In the genomic region with DNA sequence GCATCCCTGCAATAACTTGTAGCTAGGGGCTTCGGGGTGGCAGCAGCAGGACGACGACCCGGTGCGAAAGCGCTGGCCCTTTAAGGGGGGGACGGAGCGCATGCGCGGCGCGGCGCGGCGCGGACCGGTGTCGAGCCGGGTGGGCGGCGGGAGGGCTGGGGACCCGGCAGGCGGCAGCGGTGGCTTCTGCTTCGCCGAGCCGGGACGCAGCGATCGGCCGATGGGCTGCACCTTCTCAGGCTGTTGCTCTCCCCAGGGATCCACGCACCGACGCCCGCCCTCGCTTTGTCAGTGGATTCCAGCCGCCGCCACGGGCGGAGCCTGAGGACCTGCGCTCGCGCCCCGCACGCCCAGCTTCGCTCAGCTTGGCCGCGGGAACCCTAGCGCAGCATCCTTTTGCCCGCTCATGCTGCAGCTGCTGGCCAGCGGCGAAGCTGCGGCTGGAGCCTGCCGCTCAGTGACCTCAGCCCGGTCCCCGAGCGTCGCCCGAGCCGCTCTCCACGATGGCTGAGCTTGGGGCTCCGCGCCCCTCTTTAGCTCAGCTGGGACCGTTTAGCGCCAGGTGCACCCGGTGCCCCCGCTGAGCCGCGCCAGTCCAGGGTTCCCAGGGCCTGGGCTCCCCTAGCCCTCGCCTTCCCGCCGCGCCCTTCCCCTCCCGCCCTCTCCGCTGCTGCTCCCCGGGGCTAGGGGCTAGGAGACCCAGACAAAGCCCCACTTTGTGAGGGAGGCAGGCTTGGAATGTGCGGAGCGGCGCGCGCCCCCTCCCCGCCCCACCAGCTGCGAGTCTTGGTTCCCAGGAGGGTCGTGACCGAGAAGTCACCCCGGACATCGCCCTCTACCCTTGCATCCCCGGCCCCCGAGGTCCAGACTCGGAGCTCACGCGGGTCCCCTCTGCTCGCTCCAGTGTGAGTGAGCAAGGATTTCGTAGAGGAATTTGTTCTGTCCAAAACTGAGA, we compare ENCODE assay signal across 8 mouse cellular contexts. TPM values are rescaled to one million over a fixed set of nuclear protein-coding genes. Genes with fewer than 3 reads are reported as not detected.
DNase-seq lines count a peak whose midpoint lies in the region; ATAC-seq lines count a peak whose summit lies in the region.
"Had no signal": no experiment of that assay in that cellular context is flagged by ENCODE, and none has a peak within 500 bp of the region (broad histone marks: within the 10 kb centered on the region; RNA-seq: fewer than 3 reads in every experiment).

A gene (plus strand): TSS at position 110 of the 955 bp plus-strand sequence.

- peak; percentile 39 for ATAC-seq in common myeloid progenitor, adult 5-6 weeks (replicated peaks; ENCODE audit: low read depth, poor library complexity, severe bottlenecking)
- 0 out of 2 replicates have a peak, but pooled peaks have one; percentile 24 for ATAC-seq in megakaryocyte, adult 5-6 weeks (ENCODE audit: poor library complexity, severe bottlenecking)

- DNase-seq in adrenal gland, postnatal 10 days, result peak; percentile 77
- peak; percentile 68 for DNase-seq in gastrocnemius, postnatal 14 days
- peak; percentile 18 for DNase-seq in hindlimb bud, embryonic 11.5 days (ENCODE audit: extremely low spot score, low read depth, low spot score)
- DNase-seq in left cerebral cortex, postnatal 14 days (ENCODE audit: low spot score in 2 of 2), result peak in 1 of 2 experiments; percentile 81
- DNase-seq in right cerebral cortex, postnatal 36 days (ENCODE audit: low spot score in 2 of 2), result peak; percentile 68 to 76

- intact Hi-C loops in gastrocnemius, postnatal 14 days (cut with DNase I; ENCODE audit: low total_unique reads), result no loop called here
- intact Hi-C loops in left cerebral cortex, postnatal 14 days (cut with DNase I), result loop anchor here (5.0 kb wide), 1 partner anchor 37 kb away; no protein-coding TSS in a partner anchor

RNA-seq across cellular contexts. Expression of the gene that starts here (rescaled TPM):
- 10 to 100 TPM; 14.7 to 20.6 TPM for total RNA-seq in adrenal gland, postnatal 10 days (2021)
- 0.63 and 0.91 TPM in 2 replicates for total RNA-seq in common myeloid progenitor, adult 5-6 weeks (2017)
- 10 to 100 TPM; 16.2 to 23.0 TPM for total RNA-seq in gastrocnemius, postnatal 14 days (2021)
- 10 to 100 TPM; 67.5 to 70.2 TPM for total RNA-seq in left cerebral cortex, postnatal 14 days (2021)
- total RNA-seq in megakaryocyte, adult 5-6 weeks (2015), result not detected in 2 replicates
- total RNA-seq in megakaryocyte, adult 5-6 weeks (2017), result 0.16 TPM in 1 of 2 replicates, not detected in the other
- total RNA-seq: neutrophil, adult 5-6 weeks had no signal

Comparison
In these comparisons a context has a peak if more than half of its experiments do, and no peak if none do; other contexts are left out.
1. Peak in ATAC-seq in common myeloid progenitor, adult 5-6 weeks; RNA of the gene not detected or under 1 TPM.
2. Peak in ATAC-seq in megakaryocyte, adult 5-6 weeks; RNA of the gene not detected or under 1 TPM.